Mouse (Mus musculus): ENCODE measurements at regions not wholly inside any gene's neighbourhood (a gene's known extent, or its start where the extent isn't known, plus 50 kb on each side); places are given as distances from the start of the nearest gene placed in this dataset.

DNA sequence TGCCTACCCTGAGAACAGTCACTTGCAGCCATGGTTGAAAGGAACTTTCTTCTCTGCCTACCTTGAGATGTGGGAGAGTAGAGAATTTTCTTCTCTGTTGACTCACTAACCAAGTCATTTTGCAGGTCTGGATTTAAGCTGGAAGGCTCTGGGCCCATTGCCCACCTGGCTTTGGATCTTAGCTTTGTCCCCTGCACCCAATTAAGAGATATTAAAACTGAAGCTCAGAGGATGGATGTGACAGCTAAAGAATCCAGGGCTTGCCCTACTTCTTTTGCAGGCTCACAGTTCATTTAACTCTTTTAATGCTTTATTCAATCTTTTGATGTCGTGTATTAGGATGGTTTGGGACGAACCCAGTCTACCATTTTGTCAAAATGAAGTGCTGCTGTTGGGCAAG is 58.8 kb upstream of the Gnao1 start:
- Histone ChIP-seq H3K9me3 (ENCODE audit: control insufficient read depth, insufficient read depth, low read depth, low read length) (no peaks in the 10 kb centered on the region), H3K9ac (ENCODE audit: insufficient read depth, low read depth, low read length, poor library complexity, severe bottlenecking) (no peak overlapping the region), H3K4me3 (ENCODE audit: insufficient read depth in 1 of 2, low read depth in 1 of 2, low read length in 2 of 2, poor library complexity in 1 of 2, severe bottlenecking in 1 of 2) (no peak overlapping the region), H3K27ac (ENCODE audit: insufficient read depth, low read depth, low read length, poor library complexity, severe bottlenecking) (no peak overlapping the region), H3K4me1 (ENCODE audit: control insufficient read depth in 2 of 2, insufficient read depth in 2 of 2, low read length in 2 of 2, poor library complexity in 1 of 2) (no peaks in the 10 kb centered on the region), H3K36me3 (ENCODE audit: control insufficient read depth, insufficient read depth, low read length, poor library complexity, severe bottlenecking) (no peaks in the 10 kb centered on the region)
- TF ChIP-seq MAFK (IDR thresholded peaks at IDR 0.05; ENCODE audit: insufficient read depth, low read depth, low read length) (no peak), CHD2 (IDR thresholded peaks at IDR 0.05; ENCODE audit: low read depth, low read length) (no peak), ZC3H11A (IDR thresholded peaks at IDR 0.05; ENCODE audit: borderline replicate concordance, low read depth, low read length) (no peak)
- DNase-seq (ENCODE audit: low read depth, low spot score): no peak
- in situ Hi-C loops (cut with MboI; ENCODE audit: low sequenced_read_pairs in 2 of 2, unreplicated experiment in 2 of 2): no loop called here

DNA sequence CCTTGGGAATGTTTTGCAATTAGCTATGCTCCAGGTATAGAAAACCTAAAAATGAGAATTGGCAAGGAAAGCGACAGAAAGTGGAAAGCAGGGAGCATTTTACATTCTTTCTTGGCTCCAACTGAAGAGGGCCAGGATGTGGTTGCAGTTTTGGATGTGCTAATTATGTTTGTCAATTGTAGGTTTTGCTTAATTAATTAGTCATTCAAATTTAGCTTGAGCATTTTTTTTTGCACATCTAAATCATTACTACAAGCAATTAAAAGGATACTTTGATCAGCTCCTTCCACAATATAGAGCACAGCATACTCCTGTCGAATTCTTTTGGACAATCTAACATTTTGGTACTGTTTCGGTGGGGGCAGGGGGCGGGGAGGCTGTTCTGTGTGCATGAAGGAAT is 53.8 kb upstream of the Gnao1 start:
- Histone ChIP-seq H3K9me3 (ENCODE audit: control insufficient read depth, insufficient read depth, low read depth, low read length) (no peaks in the 10 kb centered on the region), H3K36me3 (ENCODE audit: control insufficient read depth, insufficient read depth, low read length, poor library complexity, severe bottlenecking) (no peaks in the 10 kb centered on the region), H3K4me1 (ENCODE audit: control insufficient read depth in 2 of 2, insufficient read depth in 2 of 2, low read length in 2 of 2, poor library complexity in 1 of 2) (no peaks in the 10 kb centered on the region), H3K9ac (ENCODE audit: insufficient read depth, low read depth, low read length, poor library complexity, severe bottlenecking) (no peak overlapping the region), H3K4me3 (ENCODE audit: insufficient read depth in 1 of 2, low read depth in 1 of 2, low read length in 2 of 2, poor library complexity in 1 of 2, severe bottlenecking in 1 of 2) (no peak overlapping the region), H3K27ac (ENCODE audit: insufficient read depth, low read depth, low read length, poor library complexity, severe bottlenecking) (no peak overlapping the region)
- no peak for TF ChIP-seq HCFC1 (IDR thresholded peaks at IDR 0.05; ENCODE audit: borderline replicate concordance, insufficient read depth, low read length)
- TF ChIP-seq CHD2 (IDR thresholded peaks at IDR 0.05; ENCODE audit: low read depth, low read length): no peak
- no peak for TF ChIP-seq ZNF384 (IDR thresholded peaks at IDR 0.05; ENCODE audit: low read depth, low read length)
- TF ChIP-seq ZC3H11A (IDR thresholded peaks at IDR 0.05; ENCODE audit: borderline replicate concordance, low read depth, low read length): no peak
- TF ChIP-seq MAFK (IDR thresholded peaks at IDR 0.05; ENCODE audit: insufficient read depth, low read depth, low read length): no peak
- no peak for DNase-seq (ENCODE audit: low read depth, low spot score)
- in situ Hi-C loops (cut with MboI; ENCODE audit: low sequenced_read_pairs in 2 of 2, unreplicated experiment in 2 of 2): no loop called here

Measured in ES-E14 (cell line).